Mouse (Mus musculus) kidney, postnatal 0 days (tissue): ENCODE data around the gene Hfm1. TPM values are rescaled to one million over a fixed set of nuclear protein-coding genes. Genes with fewer than 3 reads are reported as not detected.

Experiments used
- ATAC-seq: fragments of 200-750 bp; cut with Nextera tagmentation; replicated peaks from 2 replicates; pipeline ENCODE4 v1.8.0; 2017; ENCODE audit warnings: low read depth, moderate number of reproducible peaks, moderate TSS enrichment, moderate library complexity; ENCODE audit not compliant: low FRiP score
- DNase-seq: peaks from one replicate; pipeline ENCODE4 v3.0.0-alpha.2; 2016; ENCODE audit warnings: low spot score
- H3K27ac ChIP-seq: fragments of 300-500 bp; sonication (generic); 2 replicates; pipeline ENCODE4 v1.5.1; 2014; ENCODE audit warnings: mild to moderate bottlenecking
- H3K27me3 ChIP-seq: fragments of 300-500 bp; sonication (generic); 2 replicates; pipeline ENCODE4 v1.6.1; 2014; ENCODE audit warnings: low read length, mixed read lengths; ENCODE audit not compliant: insufficient read depth
- H3K36me3 ChIP-seq: fragments of 300-500 bp; sonication (generic); 2 replicates; pipeline ENCODE4 v1.6.1; 2014; ENCODE audit warnings: low read length, mixed read lengths; ENCODE audit not compliant: insufficient read depth
- H3K4me1 ChIP-seq: fragments of 300-500 bp; sonication (generic); replicated peaks from 2 replicates; pipeline ENCODE4 v1.6.1; 2014; ENCODE audit warnings: antibody characterized with exemption, low read length, mixed read lengths; ENCODE audit not compliant: insufficient read depth
- H3K4me2 ChIP-seq: fragments of 300-500 bp; sonication (generic); 2 replicates; pipeline ENCODE4 v1.6.1; 2014; ENCODE audit warnings: mild to moderate bottlenecking, low read length, moderate library complexity, mixed read lengths
- H3K4me3 ChIP-seq: fragments of 300-500 bp; sonication (generic); replicated peaks from 2 replicates; pipeline ENCODE4 v1.5.1; 2014; ENCODE audit warnings: low read depth, low read length
- H3K9ac ChIP-seq: fragments of 300-500 bp; sonication (generic); 2 replicates; pipeline ENCODE4 v1.6.1; 2014; ENCODE audit warnings: low read depth, low read length
- H3K9me3 ChIP-seq: fragments of 300-500 bp; sonication (generic); replicated peaks from 2 replicates; pipeline ENCODE4 v1.6.1; 2016; ENCODE audit warnings: low read length, inconsistent platforms, mixed read lengths
- CTCF ChIP-seq: IDR thresholded peaks from 2 replicates; pipeline ENCODE4 v1.5.1; 2016; ENCODE audit warnings: antibody characterized with exemption, low read depth, mild to moderate bottlenecking, moderate library complexity
- WGBS: fragments of 180-500 bp; shearing (Covaris S2); extraction: QIAGEN DNeasy Blood & Tissue Kit; methylation state at CpG from one replicate; pipeline ENCODE4 v1.1.7; 2014; 5-methylcytosine and 5-hydroxymethylcytosine counted together
- polyA plus RNA-seq: library from polyadenylated mRNA; unstranded; fragments of >200 nt; fragmentation: Nextera tagmentation; extraction: Ambion mirVana; gene quantifications from 2 replicates; pipeline ENCODE4 v1.2.1, GENCODE M21; 2015

Hfm1 gene
- polyA plus RNA-seq: 1.1 and 1.2 TPM in 2 replicates

- H3K27me3 ChIP-seq: no peaks in the 10 kb centered on the region
- H3K9ac ChIP-seq: peak within 1 kb of the TSS; percentile 68
- peak within 1 kb of the TSS; percentile 49 for H3K4me3 ChIP-seq
- H3K4me1 ChIP-seq: no peaks in the 10 kb centered on the region
- DNase-seq (peak; percentile 73), ATAC-seq (peak; percentile 90)
- H3K36me3 ChIP-seq: no peaks in the 10 kb centered on the region
- WGBS: 1% methylated on average over 65 of the region's 76 CpGs
- no peak within 1 kb of the TSS for H3K27ac ChIP-seq
- no peaks in the 10 kb centered on the region; the same call in 1 of the 2 replicates for H3K9me3 ChIP-seq
- peak within 1 kb of the TSS; percentile 90 for H3K4me2 ChIP-seq
- TF ChIP-seq CTCF: no peak
Measured at GRCm38 (mm10) chr5:106925488-106926368, at the start of gene Hfm1. TSS of gene Hfm1 (minus strand) at chr5:106926321.

- no peak for DNase-seq
- WGBS: 85% methylated on average over 7 of the region's 7 CpGs
- H3K9ac ChIP-seq: no peak overlapping the region
Measured at GRCm38 (mm10) chr5:106973883-106974282, 47.8 kb upstream of the Hfm1 start.

GRCm38 (mm10) chr5:106967578-106967977 lies 41.5 kb upstream of the Hfm1 start:
- DNase-seq: no peak
- 0 out of 2 replicates have a peak, but pooled peaks cover 6% of the 10 kb centered on the region for H3K36me3 ChIP-seq
- H3K27me3 ChIP-seq: no peaks in the 10 kb centered on the region
- no peaks in the 10 kb centered on the region for H3K9me3 ChIP-seq
- H3K4me1 ChIP-seq: no peaks in the 10 kb centered on the region
- WGBS: 93% methylated on average over 1 of the region's 1 CpGs
- H3K4me2 ChIP-seq: no peak overlapping the region
- no peak overlapping the region for H3K9ac ChIP-seq
- no peak for ATAC-seq
- no peak for TF ChIP-seq CTCF
- no peak overlapping the region for H3K4me3 ChIP-seq
- no peak overlapping the region for H3K27ac ChIP-seq

More at GRCm38 (mm10) chr5:106973883-106974282, 47.8 kb upstream of the Hfm1 start:
- no peak for ATAC-seq
- Histone ChIP-seq H3K27ac (no peak overlapping the region), H3K4me1 (no peaks in the 10 kb centered on the region), H3K27me3 (no peaks in the 10 kb centered on the region), H3K4me3 (no peak overlapping the region), H3K9me3 (no peaks in the 10 kb centered on the region), H3K36me3 (peaks cover 29% of the 10 kb centered on the region; the same call in 1 of the 2 replicates), H3K4me2 (no peak overlapping the region)
- peak; percentile 51; the same call in 1 of the 2 replicates for TF ChIP-seq CTCF

- no peak for DNase-seq
- Histone ChIP-seq H3K36me3 (0 out of 2 replicates have a peak, but pooled peaks cover 3% of the 10 kb centered on the region), H3K27ac (no peak overlapping the region), H3K27me3 (no peaks in the 10 kb centered on the region), H3K9ac (no peak overlapping the region), H3K4me1 (no peaks in the 10 kb centered on the region), H3K4me2 (no peak overlapping the region), H3K4me3 (no peak overlapping the region), H3K9me3 (no peaks in the 10 kb centered on the region)
- no peak for ATAC-seq
- no peak; the same call in 1 of the 2 replicates for TF ChIP-seq CTCF
- WGBS: 89% methylated on average over 3 of the region's 3 CpGs
Measured at GRCm38 (mm10) chr5:106966443-106966842, 40.3 kb upstream of the Hfm1 start.

GRCm38 (mm10) chr5:106964513-106965014 lies 38.4 kb upstream of the Hfm1 start:
- DNase-seq (peak; percentile 18), ATAC-seq (peak; percentile 84)
- Histone ChIP-seq H3K27ac (0 out of 2 replicates have a peak overlapping the region, but pooled peaks have one; percentile 33), H3K36me3 (no peaks in the 10 kb centered on the region), H3K27me3 (no peaks in the 10 kb centered on the region), H3K4me1 (no peaks in the 10 kb centered on the region), H3K9ac (peak overlapping the region; percentile 59), H3K9me3 (no peaks in the 10 kb centered on the region), H3K4me3 (peak overlapping the region; percentile 71), H3K4me2 (peak overlapping the region; percentile 89)
- no peak for TF ChIP-seq CTCF
- WGBS: 0% methylated on average over 41 of the region's 41 CpGs
